Mouse (Mus musculus) embryo, embryonic 11.5 days (tissue): ENCODE measurements at regions not wholly inside any gene's neighbourhood (a gene's known extent, or its start where the extent isn't known, plus 50 kb on each side); places are given as distances from the start of the nearest gene placed in this dataset.
"Not testable (repeated sequence)": the region's sequence is repeated elsewhere in the genome, so short reads cannot be mapped to it uniquely, and the experiment has no call there.

ENCODE experiments used
- DNase-seq: peaks from one replicate; pipeline ENCODE4 v3.0.0-alpha.2; 2012; ENCODE audit warnings: low read depth, low spot score

GRCm38 (mm10) chr16:29745486-29745885, 166.4 kb downstream of the Opa1 start:
- no peak for DNase-seq

DNA sequence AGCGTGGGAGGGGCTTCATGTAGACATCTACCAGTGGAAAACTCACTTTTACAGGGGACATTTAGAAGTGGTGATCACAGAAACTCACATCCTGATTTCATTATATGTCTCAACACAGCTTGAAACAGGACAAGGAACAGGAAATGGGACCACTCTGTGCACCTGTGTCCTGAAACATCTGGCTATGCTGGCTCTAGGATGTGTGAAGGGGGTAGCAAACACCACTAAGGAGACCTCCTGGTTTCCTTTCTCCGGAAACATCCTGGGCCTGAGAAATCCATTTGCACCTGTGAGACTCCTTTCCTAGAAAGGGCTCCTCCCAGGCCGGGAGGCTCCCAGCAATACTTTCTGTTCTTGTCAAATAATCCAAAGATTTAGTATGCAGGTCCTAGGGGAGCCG, 167.1 kb downstream of the Opa1 start:
- DNase-seq, result no peak

DNA sequence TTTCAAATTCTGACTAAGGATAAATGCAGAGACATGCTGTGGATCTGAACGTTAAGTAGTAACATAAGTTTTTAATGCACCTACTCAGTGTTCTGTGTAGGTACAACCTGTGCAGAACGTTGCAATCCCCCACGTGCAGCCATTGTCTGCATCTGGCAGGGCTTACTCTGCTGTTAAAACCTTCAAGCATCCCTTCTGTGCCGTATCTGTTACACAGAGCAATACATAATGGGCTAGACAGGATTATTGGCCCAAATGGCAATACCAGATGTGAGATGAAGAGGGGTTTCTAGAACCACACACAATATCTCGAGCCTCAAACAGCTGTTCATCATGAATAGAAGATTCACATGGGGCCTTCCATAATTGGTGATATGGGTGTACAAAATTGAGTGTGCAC, 170.0 kb downstream of the Opa1 start:
- DNase-seq, result no peak

DNA sequence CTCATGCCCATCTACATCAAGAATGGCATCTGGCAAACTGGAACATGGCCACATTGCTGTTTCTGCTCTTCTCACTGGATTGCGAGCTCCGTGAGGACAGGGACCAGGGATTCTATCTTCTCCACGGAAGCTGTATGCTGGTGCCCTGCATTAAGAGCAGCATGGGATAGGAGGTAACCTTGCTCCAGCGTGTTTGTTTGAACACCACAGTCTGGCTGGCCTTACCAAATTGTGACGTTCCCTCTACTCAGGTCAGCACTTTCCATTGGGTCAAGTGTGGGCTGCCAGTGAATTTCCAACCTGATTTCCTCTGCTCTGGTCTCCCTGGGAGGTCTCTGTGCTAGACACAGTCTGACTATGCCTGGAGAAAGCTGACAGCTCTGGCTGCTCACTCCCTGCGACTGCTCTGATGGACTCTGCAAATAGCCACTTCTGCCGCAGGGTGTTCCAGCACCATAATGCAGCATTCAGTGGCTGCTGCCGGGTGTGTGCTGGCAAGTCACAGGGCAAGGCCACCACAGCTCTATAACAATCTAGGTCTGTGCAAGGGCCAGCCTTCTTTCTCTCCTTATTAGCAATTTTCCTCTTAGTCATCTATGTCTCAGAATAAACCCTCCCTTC, 175.6 kb downstream of the Opa1 start:
- DNase-seq, result no peak

DNA sequence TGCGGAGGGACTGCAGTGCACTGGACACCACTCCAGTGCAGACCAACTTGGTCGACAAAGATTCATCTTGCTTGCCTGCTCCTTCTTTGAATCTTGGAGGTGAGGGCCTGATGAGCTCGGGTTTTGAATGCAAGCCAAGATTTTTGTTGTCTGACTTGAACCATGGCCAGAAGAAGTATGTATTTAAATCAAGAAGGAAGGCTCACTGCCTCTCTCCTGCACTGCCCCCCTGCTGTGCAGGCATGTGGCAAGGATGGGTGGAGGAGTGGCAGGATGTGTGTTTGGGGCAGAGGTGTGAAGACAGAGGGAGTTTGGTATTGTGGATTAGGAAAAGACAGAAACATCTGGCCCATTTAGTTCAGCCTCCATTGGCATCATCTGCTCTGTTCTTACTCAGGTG, 179.1 kb downstream of the Opa1 start:
- DNase-seq, result no peak

GRCm38 (mm10) chr16:29759416-29759815, 180.3 kb downstream of the Opa1 start:
- DNase-seq, result no peak

DNA sequence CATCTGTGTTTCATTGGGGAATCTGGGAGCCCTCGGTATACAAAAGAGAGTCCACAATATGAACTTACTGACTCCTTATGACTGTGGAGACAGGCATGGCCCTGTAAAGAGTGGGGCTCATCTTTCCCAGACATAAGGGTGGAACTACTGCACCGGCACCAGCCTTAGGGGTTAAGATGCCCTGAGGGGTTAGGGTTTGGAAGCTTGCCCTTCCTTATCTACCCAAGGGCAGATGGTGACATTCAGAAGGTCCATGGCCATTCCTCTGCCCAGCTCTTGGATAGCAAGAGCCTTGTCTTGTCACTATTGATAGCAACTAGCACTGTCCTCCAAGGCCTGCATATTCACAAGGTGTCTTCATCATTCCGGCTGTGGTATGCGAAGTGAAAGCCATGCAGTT, 181.5 kb downstream of the Opa1 start:
- no peak for DNase-seq

GRCm38 (mm10) chr16:29761779-29762277, 182.7 kb downstream of the Opa1 start:
- no peak for DNase-seq

DNA sequence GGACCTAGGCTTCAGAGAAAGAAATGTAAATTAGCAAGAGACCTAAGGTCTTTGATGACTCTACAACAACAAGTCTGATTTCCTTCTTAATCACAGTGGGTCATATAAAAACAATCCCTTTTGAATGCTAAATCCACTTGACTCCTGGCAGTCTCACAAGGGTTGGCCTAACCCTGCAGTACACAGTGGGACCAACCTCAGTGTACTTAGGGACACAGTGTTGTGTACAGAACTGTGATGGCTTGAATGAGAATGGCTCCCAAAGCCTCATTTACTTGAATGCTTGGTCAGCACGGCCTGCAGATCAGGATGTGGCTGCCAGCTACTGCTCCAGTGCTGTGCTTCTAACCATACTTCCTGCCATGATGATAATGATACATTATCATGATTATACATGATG, 185.2 kb downstream of the Opa1 start:
- no peak for DNase-seq

DNA sequence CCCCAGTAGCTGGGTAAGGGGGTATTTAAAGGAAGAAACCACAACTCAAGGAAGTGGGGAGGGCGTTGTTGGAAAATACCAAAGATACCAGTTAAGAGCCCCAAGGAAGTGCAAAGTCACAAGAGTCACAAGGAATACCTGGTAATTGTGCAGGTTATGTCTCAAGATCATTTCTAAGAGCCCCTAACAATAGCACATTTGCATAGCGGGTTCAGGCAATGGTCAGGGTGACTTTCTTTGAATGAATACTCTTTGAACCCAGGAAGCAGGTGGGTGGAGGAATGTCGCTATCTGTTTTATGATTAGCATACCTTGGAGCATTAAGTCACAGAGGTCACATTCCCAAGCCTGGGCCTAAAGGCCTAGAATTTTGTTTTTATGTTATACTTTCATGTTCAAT, 186.7 kb downstream of the Opa1 start:
- DNase-seq, result not testable (repeated sequence)

DNA sequence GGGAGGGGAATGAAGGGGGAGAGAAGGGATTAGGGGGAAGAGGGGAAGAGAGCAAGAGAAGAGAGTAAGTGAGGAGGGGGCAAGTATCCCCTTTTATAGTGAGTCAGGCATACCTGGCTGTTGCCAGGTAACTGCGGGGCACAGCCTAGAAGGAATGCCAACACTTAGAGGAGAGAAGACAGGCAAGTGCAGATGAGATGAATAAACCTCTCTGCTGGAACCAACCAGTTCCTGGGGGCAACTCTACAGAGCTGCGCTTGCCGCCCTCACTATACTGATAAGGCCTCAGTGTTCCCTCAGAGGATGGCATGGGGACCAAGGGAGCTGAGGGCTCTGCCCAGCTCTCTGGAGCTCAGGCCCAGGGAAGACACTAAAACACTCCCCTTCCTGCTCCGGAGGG, 192.2 kb downstream of the Opa1 start:
- no peak for DNase-seq

- no peak for DNase-seq
Observed at GRCm38 (mm10) chr16:29771728-29772608, 192.8 kb downstream of the Opa1 start.

GRCm38 (mm10) chr16:29772609-29772988, 193.5 kb downstream of the Opa1 start:
- DNase-seq, result no peak

DNA sequence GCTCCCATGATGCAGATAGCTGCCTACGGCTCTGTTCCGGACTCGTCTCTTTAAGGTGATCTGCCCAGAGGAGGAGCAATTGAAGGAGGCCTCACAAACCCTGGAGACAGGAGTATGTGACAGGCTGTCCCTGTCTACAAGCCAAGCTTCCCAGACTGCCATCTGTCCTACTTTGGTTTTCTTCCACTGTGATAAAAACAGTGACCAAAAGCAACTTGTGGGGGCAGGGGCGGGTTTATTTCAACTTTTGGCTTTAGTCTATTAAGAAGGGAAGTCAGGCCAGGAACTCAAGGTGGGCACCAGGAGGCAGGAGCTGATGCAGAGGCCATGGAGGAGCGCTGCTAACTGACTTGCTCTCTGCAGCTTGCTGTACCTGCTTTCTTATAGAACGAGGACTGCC, 193.9 kb downstream of the Opa1 start:
- DNase-seq, result no peak

DNA sequence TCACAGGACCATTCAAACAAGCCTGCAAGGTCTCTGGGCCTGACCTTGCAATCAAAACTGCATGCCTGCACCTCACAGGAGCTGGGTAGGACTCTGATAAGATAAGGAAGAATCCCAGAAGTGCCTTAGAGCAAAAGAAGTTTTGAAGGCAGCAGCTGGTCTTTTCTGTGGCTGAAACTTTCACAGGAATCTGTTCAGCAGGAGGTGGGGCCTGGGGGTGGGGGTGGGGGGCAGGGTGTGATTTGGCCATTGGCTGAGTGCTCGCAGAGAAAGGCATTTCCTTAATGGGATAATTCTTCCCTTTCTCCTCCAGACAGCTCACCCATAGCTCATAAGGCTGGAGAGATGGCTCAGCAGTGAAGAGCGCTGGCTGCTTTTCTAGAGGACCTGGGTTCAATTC, 195.8 kb downstream of the Opa1 start:
- DNase-seq, result no peak

DNA sequence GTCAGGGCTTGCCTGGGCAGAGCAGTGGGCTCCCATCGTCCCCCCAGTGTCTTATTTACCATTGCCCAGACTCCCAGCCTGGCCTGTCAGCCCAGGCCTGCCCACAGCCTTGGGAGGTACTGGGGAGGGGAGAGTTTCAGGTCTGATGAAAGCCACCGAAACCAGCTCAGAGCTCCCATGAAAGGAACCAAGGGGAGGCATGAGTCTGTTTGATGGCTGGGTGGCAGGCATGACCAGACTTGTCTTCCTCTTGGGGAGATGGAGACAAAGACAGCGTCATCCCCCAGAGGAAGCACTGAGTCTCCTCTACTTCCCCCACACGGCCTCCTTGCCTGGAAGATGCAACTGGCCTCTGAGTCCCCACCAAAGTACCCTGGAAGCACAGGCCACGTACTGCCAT, 196.7 kb downstream of the Opa1 start:
- no peak for DNase-seq

- DNase-seq, result no peak
Observed at GRCm38 (mm10) chr16:29782441-29782840, 203.3 kb downstream of the Opa1 start.

DNA sequence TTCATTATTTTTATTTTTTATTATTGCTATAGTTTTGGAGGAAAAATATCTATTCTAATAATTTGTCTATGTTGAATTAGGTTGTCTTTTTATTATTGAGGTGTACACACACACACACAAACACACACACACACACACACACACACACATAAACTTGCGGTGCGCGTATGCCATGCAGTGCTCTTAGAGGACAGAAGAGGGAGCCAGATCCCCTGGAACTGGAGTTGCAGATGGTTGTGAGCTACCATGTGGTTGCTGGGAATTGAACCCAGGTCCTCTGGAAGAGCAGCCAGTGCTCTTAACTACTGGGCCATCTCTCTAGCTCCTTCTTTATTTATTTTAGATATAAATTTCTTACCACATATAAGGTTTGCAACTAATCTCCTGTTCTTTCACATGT, 206.0 kb downstream of the Opa1 start:
- DNase-seq, result no peak

DNA sequence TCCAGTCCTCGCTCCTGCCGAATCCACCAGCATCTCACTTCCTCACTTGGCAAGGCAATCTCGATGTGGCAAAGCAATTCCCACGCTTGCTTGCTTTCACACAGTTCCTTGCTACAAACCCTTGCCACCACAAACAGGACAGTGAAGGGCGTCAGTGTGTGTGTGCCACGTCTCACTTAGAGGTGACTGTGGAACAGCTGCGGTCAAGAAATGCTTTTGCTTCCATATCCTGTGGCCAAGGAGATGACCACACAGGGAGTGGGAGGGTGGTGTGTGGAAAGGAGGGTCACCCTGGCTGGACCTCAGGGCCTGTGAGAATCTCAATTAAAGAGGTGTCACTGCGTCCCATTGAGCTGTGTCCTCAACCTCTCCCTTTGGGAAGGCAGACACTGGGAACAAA, 207.4 kb downstream of the Opa1 start:
- DNase-seq, result no peak

DNA sequence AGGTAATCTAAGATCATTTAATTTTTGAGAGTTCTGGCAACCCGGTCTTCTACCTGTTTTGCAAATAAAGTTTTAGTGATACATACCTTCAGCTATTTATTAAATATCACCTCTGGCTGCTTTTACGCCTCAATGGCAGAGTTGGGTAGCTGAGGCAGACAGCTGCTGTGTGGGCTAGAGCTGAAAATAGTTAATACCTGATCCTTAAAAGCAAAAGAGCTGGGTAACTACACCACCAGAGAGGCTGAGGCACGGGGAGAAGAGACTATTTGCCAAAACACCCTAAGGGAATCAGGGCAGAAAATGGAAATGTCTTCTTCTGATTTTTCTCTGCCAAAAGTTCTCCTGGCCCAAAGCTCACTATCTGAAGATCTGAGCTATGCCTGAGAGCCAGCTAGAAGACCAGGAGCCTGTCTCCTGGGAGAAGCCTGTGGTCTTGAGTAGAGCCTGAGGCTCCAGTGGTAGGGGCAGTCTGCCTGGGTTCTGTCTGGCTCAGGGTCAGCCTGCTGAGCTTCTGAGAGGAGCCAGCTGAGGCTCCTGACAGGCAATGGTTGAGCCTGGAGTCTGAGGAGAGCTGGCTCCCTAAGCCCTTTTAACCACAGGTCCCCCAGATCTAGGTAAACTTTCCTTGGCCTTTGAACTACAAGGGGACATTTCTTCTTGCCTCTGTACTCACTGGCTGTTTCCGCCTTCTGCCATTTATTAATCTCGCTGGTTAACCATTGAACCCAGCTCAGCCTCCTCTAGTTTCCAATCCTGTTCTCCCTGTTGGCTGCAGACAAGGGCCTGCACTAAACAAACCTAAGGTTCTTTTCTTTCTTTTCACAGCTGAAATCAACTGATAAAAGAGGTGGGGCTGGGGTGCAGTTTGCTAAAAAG, 208.7 kb downstream of the Opa1 start:
- DNase-seq, result no peak

- no peak for DNase-seq
Observed at GRCm38 (mm10) chr16:29790064-29790463, 210.9 kb downstream of the Opa1 start.

- DNase-seq, result no peak
Observed at GRCm38 (mm10) chr16:29799250-29799649, 220.1 kb downstream of the Opa1 start.
